Mouse (Mus musculus): ENCODE results near the gene Rbbp8nl. TPM values are rescaled to one million over a fixed set of nuclear protein-coding genes. Genes with fewer than 3 reads are reported as not detected.
A peak's percentile ranks its signal among the peaks of the same experiment; 100 is the strongest.
"Not testable (repeated sequence)": the region's sequence is repeated elsewhere in the genome, so short reads cannot be mapped to it uniquely, and the experiment has no call there.

Rbbp8nl gene
- polyA plus RNA-seq, 1 experiment: not detected

GRCm38 (mm10) chr2:180260610-180261480, 28.8 kb downstream of the Rbbp8nl start:
- TF ChIP-seq TCF12 (IDR thresholded peaks at IDR 0.05; ENCODE audit: insufficient read depth, poor library complexity, severe bottlenecking): no peak
- TF ChIP-seq POLR2AphosphoS2 (IDR thresholded peaks at IDR 0.05; ENCODE audit: insufficient read length, low read depth): peak; percentile 71
- TF ChIP-seq POLR2A (IDR thresholded peaks at IDR 0.05; ENCODE audit: insufficient read length, low read depth): peak; percentile 37
- H3ac ChIP-seq (ENCODE audit: control insufficient read depth, insufficient read length): no peak overlapping the region
- no peak overlapping the region for H3K4me2 ChIP-seq (ENCODE audit: low read depth)
- peaks cover 16% of the 10 kb centered on the region for H3K79me2 ChIP-seq (ENCODE audit: control insufficient read depth, insufficient read depth)
- H3K36me3 ChIP-seq (ENCODE audit: control insufficient read depth, insufficient read depth): peaks cover 6% of the 10 kb centered on the region
- no peak overlapping the region for H3K4me3 ChIP-seq
- no peaks in the 10 kb centered on the region for H3K27me3 ChIP-seq (ENCODE audit: control insufficient read depth, insufficient read depth, insufficient read length)

- H3K4me2 ChIP-seq (ENCODE audit: low read depth): not testable (repeated sequence)
- peaks cover 16% of the 10 kb centered on the region for H3K79me2 ChIP-seq (ENCODE audit: control insufficient read depth, insufficient read depth)
These were observed 29.7 kb downstream of the Rbbp8nl start for GRCm38 (mm10) chr2:180259826-180260609.

GRCm38 (mm10) chr2:180258951-180259484, 30.7 kb downstream of the Rbbp8nl start:
- not testable (repeated sequence) for H3ac ChIP-seq (ENCODE audit: control insufficient read depth, insufficient read length); H3K4me3 ChIP-seq; H3K36me3 ChIP-seq (ENCODE audit: control insufficient read depth, insufficient read depth); H3K4me2 ChIP-seq (ENCODE audit: low read depth); H3K27me3 ChIP-seq (ENCODE audit: control insufficient read depth, insufficient read depth, insufficient read length)
- peaks cover 16% of the 10 kb centered on the region for H3K79me2 ChIP-seq (ENCODE audit: control insufficient read depth, insufficient read depth)
- peak; percentile 59 for TF ChIP-seq POLR2AphosphoS2 (IDR thresholded peaks at IDR 0.05; ENCODE audit: insufficient read length, low read depth)

More at GRCm38 (mm10) chr2:180259826-180260609, 29.7 kb downstream of the Rbbp8nl start:
- not testable (repeated sequence) for H3K27me3 ChIP-seq (ENCODE audit: control insufficient read depth, insufficient read depth, insufficient read length); H3ac ChIP-seq (ENCODE audit: control insufficient read depth, insufficient read length); H3K4me3 ChIP-seq; H3K36me3 ChIP-seq (ENCODE audit: control insufficient read depth, insufficient read depth)

- peak; percentile 15 for TF ChIP-seq POLR2AphosphoS2 (IDR thresholded peaks at IDR 0.05; ENCODE audit: insufficient read length, low read depth)
- no peak for TF ChIP-seq TCF12 (IDR thresholded peaks at IDR 0.05; ENCODE audit: insufficient read depth, poor library complexity, severe bottlenecking)
- no peak for TF ChIP-seq MAX (IDR thresholded peaks at IDR 0.05; ENCODE audit: low read depth)
- peak in 1 of 3 experiments; percentile 14 for TF ChIP-seq MYOD1 (IDR thresholded peaks at IDR 0.05; ENCODE audit: control insufficient read depth in 1 of 3, insufficient read length in 2 of 3, low read depth in 2 of 3)
- Histone ChIP-seq H3K27me3 (ENCODE audit: control insufficient read depth, insufficient read depth, insufficient read length) (no peaks in the 10 kb centered on the region), H3K36me3 (ENCODE audit: control insufficient read depth, insufficient read depth) (peaks cover 6% of the 10 kb centered on the region)
These were observed 31.5 kb downstream of the Rbbp8nl start for GRCm38 (mm10) chr2:180257963-180258865.

GRCm38 (mm10) chr2:180257001-180257521, 32.6 kb downstream of the Rbbp8nl start, which contains the start of gene Rps21:
Rps21 (plus strand) TSS chr2:180257377.
- peak within 1 kb of the TSS; percentile 95 for H3K4me2 ChIP-seq (ENCODE audit: low read depth)
- peaks cover 16% of the 10 kb centered on the region for H3K79me2 ChIP-seq (ENCODE audit: control insufficient read depth, insufficient read depth)
- peak within 1 kb of the TSS; percentile 85 for H3K4me3 ChIP-seq
- H3ac ChIP-seq (ENCODE audit: control insufficient read depth, insufficient read length): peak within 1 kb of the TSS; percentile 48
- peaks cover 6% of the 10 kb centered on the region for H3K36me3 ChIP-seq (ENCODE audit: control insufficient read depth, insufficient read depth)
- TF ChIP-seq POLR2A (IDR thresholded peaks at IDR 0.05; ENCODE audit: insufficient read length, low read depth) (peak; percentile 83), SRF (IDR thresholded peaks at IDR 0.05; ENCODE audit: control insufficient read depth, insufficient read length, low read depth) (no peak), MYOG (IDR thresholded peaks at IDR 0.05; ENCODE audit: control insufficient read depth in 1 of 3, insufficient read depth in 1 of 3, insufficient read length in 2 of 3, low read depth in 2 of 3) (peak in 1 of 3 experiments; percentile 12), REST (IDR thresholded peaks at IDR 0.05; ENCODE audit: insufficient read depth, insufficient read length) (peak; percentile 49), POLR2AphosphoS2 (IDR thresholded peaks at IDR 0.05; ENCODE audit: insufficient read length, low read depth) (peak; percentile 90)
- H3K27me3 ChIP-seq (ENCODE audit: control insufficient read depth, insufficient read depth, insufficient read length): no peaks in the 10 kb centered on the region

More at GRCm38 (mm10) chr2:180257963-180258865, 31.5 kb downstream of the Rbbp8nl start:
- peak overlapping the region; percentile 85 for H3K4me3 ChIP-seq
- peak overlapping the region; percentile 95 for H3K4me2 ChIP-seq (ENCODE audit: low read depth)
- peaks cover 16% of the 10 kb centered on the region for H3K79me2 ChIP-seq (ENCODE audit: control insufficient read depth, insufficient read depth)
- peak overlapping the region; percentile 48 for H3ac ChIP-seq (ENCODE audit: control insufficient read depth, insufficient read length)
